Mouse (Mus musculus) cerebellum, adult 8-10 months (tissue): ENCODE results near the gene Gm13023.
"Not testable (repeated sequence)": the region's sequence is repeated elsewhere in the genome, so short reads cannot be mapped to it uniquely, and the experiment has no call there.

ENCODE experiments used
- DNase-seq: peaks from one replicate; pipeline ENCODE4 v3.0.0; 2022

The Gm13023 gene

DNA sequence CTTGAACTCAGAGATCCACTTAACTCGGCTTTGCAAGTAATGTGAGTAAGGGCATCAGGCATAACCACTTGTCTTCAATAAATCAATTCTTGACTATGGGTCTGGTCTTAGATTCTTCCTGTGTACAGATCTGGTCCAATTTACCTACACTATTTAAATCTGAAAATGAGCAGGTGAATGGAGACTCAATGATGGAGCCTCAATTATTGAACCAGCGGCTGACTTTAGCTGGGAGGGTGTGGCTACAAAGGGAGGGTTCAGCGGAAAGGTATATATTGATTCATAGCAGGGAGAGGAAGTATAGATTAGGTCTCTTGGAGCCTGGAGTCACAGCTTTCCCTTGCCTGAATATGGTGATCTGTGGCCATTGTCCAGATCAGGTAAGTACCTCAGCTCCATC lies at the start of gene Gm13023:
Gm13023 (plus strand) TSS at position 301 of the 400 bp plus-strand sequence.
- not testable (repeated sequence) for DNase-seq

DNA sequence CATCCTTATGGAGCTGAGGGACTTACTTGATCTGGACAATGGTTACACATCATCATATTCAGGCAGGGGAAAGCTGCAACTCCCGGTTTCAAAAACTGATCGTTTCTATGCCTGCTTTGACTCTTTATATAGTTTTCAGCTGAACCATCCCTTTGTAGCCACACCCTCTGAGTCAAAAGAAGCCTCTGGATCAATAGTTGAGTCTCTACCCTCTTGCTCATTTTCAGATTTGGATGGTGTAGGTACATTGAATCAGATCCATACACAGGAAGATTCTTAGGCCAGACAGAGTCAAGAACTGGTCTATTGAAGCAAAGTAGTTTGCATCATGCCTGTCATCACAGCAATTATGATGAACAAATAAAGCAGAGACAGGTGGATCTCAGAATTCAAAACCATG lies 26.8 kb downstream of the Gm13023 start, which contains the start of gene Gm13084:
Gm13084 (minus strand) TSS at position 101 of the 400 bp plus-strand sequence.
- no peak for DNase-seq
